21 mouse cellular contexts compared by ENCODE assay signal in the genomic region with DNA sequence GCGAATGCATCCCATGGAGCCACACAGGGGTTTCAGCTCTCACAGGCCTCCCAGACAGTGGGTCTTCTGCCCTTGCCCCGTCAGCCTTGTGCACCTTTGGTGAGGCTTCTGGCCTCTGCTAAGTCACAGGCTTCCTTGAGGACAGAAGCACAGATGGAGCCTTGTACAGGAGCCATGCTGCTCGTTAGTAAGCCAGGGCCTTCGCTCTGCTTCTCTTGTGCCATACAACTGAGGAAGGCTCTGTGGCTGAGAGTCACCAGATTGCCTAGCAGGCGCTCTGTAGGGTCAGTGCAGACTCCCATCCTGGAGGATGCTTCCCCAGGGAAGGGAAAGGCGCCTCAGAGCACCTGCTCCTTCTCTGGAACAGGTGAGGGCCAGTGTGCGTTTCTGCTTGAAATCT. TPM values are rescaled to one million over a fixed set of nuclear protein-coding genes. Genes with fewer than 3 reads are reported as not detected.
DNase-seq lines count a peak whose midpoint lies in the region; ATAC-seq and TF ChIP-seq lines count a peak whose summit lies in the region.
"Had no signal": no experiment of that assay in that cellular context is flagged by ENCODE, and none has a peak within 500 bp of the region (broad histone marks: within the 10 kb centered on the region; RNA-seq: fewer than 3 reads in every experiment).

No protein-coding gene starts in this region.

- no peak overlapping the region for H3K9ac ChIP-seq in heart, adult 2 months (ENCODE audit: low read depth, low read length)
- H3K9ac ChIP-seq in heart, embryonic 11.5 days (ENCODE audit: low read depth, low read length): no peak overlapping the region
- H3K9ac ChIP-seq in midbrain, embryonic 11.5 days (ENCODE audit: low read length): no peak overlapping the region
- H3K9ac ChIP-seq in midbrain, embryonic 15.5 days: no peak overlapping the region
- H3K9ac ChIP-seq in stomach, postnatal 0 days (ENCODE audit: low read length): 0 out of 2 replicates have a peak overlapping the region, but pooled peaks have one; percentile 13
- no peak overlapping the region for H3K9ac ChIP-seq in liver, embryonic 12.5 days
- H3K9ac ChIP-seq: heart, embryonic 12.5 days; limb, embryonic 12.5 days; midbrain, embryonic 12.5 days; neural tube, embryonic 13.5 days had no signal

- H3K27ac ChIP-seq in heart, adult 2 months: peak overlapping the region; percentile 62
- H3K27ac ChIP-seq in heart, embryonic 11.5 days (ENCODE audit: low read depth, low read length): no peak overlapping the region
- no peak overlapping the region for H3K27ac ChIP-seq in midbrain, embryonic 11.5 days (ENCODE audit: low read depth, low read length)
- no peak overlapping the region for H3K27ac ChIP-seq in midbrain, embryonic 15.5 days
- H3K27ac ChIP-seq in stomach, postnatal 0 days (replicated peaks): no peak overlapping the region
- H3K27ac ChIP-seq in liver, embryonic 12.5 days: no peak overlapping the region
- H3K27ac ChIP-seq: limb, embryonic 12.5 days; midbrain, embryonic 12.5 days; neural tube, embryonic 13.5 days had no signal

- H3K4me3 ChIP-seq in heart, adult 2 months: no peak overlapping the region
- H3K4me3 ChIP-seq in heart, embryonic 11.5 days (ENCODE audit: low read depth, low read length): no peak overlapping the region
- H3K4me3 ChIP-seq in midbrain, embryonic 11.5 days (ENCODE audit: low read depth, low read length): no peak overlapping the region
- H3K4me3 ChIP-seq in midbrain, embryonic 15.5 days: no peak overlapping the region
- no peak overlapping the region for H3K4me3 ChIP-seq in stomach, postnatal 0 days (ENCODE audit: low read depth, low read length)
- no peak overlapping the region for H3K4me3 ChIP-seq in liver, embryonic 12.5 days
- H3K4me3 ChIP-seq: heart, embryonic 12.5 days; limb, embryonic 12.5 days; midbrain, embryonic 12.5 days; myocyte; neural tube, embryonic 13.5 days had no signal

- no peaks in the 10 kb centered on the region for H3K36me3 ChIP-seq in heart, adult 2 months (ENCODE audit: control insufficient read depth, insufficient read depth, low read length)
- H3K36me3 ChIP-seq in heart, embryonic 11.5 days (ENCODE audit: control insufficient read depth, insufficient read depth, low read length): peaks cover 9% of the 10 kb centered on the region; the same call in 1 of the 2 replicates
- H3K36me3 ChIP-seq in midbrain, embryonic 11.5 days (ENCODE audit: control insufficient read depth, insufficient read depth, low read length): no peaks in the 10 kb centered on the region; the same call in 1 of the 2 replicates
- peaks cover 29% of the 10 kb centered on the region; the same call in 1 of the 2 replicates for H3K36me3 ChIP-seq in midbrain, embryonic 15.5 days (replicated peaks)
- H3K36me3 ChIP-seq in stomach, postnatal 0 days (ENCODE audit: control insufficient read depth, insufficient read depth, low read length): peaks cover 14% of the 10 kb centered on the region
- H3K36me3 ChIP-seq in liver, embryonic 12.5 days: peaks cover 70% of the 10 kb centered on the region

- 78% methylated on average over 7 of the region's 7 CpGs for WGBS in heart, adult 2 months
- WGBS in heart, embryonic 11.5 days (ENCODE audit: insufficient replicate concordance): 89% methylated on average over 7 of the region's 7 CpGs
- WGBS in midbrain, embryonic 11.5 days: 83% methylated on average over 7 of the region's 7 CpGs
- whole genome bisulfite sequencing in midbrain, embryonic 15.5 days: 78% methylated on average over 7 of the region's 7 CpGs
- 90% methylated on average over 7 of the region's 7 CpGs for WGBS in stomach, postnatal 0 days
- WGBS in liver, embryonic 12.5 days (ENCODE audit: insufficient replicate concordance): 77% methylated on average over 7 of the region's 7 CpGs

- peak; percentile 43 to 46 for DNase-seq in cerebellum, postnatal 25 days
- DNase-seq in heart, adult 2 months: no peak
- DNase-seq in midbrain, embryonic 11.5 days (ENCODE audit: low spot score, missing footprints): peak; percentile 75
- DNase-seq in stomach, postnatal 0 days (ENCODE audit: low spot score): no peak
- DNase-seq: adrenal gland, postnatal 36 days; cerebellum, adult 18-20 months; kidney, postnatal 25 days; lung, adult 18-20 months; lung, postnatal 10 days; thymus, postnatal 14 days had no signal

- no peak overlapping the region for H3K4me2 ChIP-seq in heart, embryonic 11.5 days
- no peak overlapping the region for H3K4me2 ChIP-seq in midbrain, embryonic 11.5 days
- no peak overlapping the region for H3K4me2 ChIP-seq in midbrain, embryonic 15.5 days
- H3K4me2 ChIP-seq in stomach, postnatal 0 days (replicated peaks; ENCODE audit: low read depth): no peak overlapping the region
- no peak overlapping the region for H3K4me2 ChIP-seq in liver, embryonic 12.5 days
- H3K4me2 ChIP-seq: heart, embryonic 12.5 days; limb, embryonic 12.5 days; liver, embryonic 11.5 days; midbrain, embryonic 12.5 days; neural tube, embryonic 13.5 days had no signal

- H3K27me3 ChIP-seq in heart, adult 2 months (ENCODE audit: control insufficient read depth, insufficient read depth, low read length): no peaks in the 10 kb centered on the region
- no peaks in the 10 kb centered on the region for H3K27me3 ChIP-seq in heart, embryonic 11.5 days (ENCODE audit: control insufficient read depth, insufficient read depth, low read length)
- no peaks in the 10 kb centered on the region for H3K27me3 ChIP-seq in midbrain, embryonic 11.5 days (ENCODE audit: control insufficient read depth, insufficient read depth, low read length)
- no peaks in the 10 kb centered on the region for H3K27me3 ChIP-seq in midbrain, embryonic 15.5 days (replicated peaks)
- H3K27me3 ChIP-seq in stomach, postnatal 0 days (ENCODE audit: control insufficient read depth, insufficient read depth, low read length): no peaks in the 10 kb centered on the region
- no peaks in the 10 kb centered on the region for H3K27me3 ChIP-seq in liver, embryonic 12.5 days (replicated peaks)
- H3K27me3 ChIP-seq: heart, embryonic 12.5 days; limb, embryonic 12.5 days; midbrain, embryonic 12.5 days; neural tube, embryonic 13.5 days had no signal

- no peak for TF ChIP-seq CTCF in heart, adult 2 months (IDR thresholded peaks at IDR 0.05)
- TF ChIP-seq CTCF in stomach, postnatal 0 days (IDR thresholded peaks at IDR 0.05; ENCODE audit: low read depth): no peak

- no peak for ATAC-seq in cerebellum, adult (ENCODE audit: insufficient number of reproducible peaks, low FRiP score, low TSS enrichment)
- no peak for ATAC-seq in heart, embryonic 11.5 days (replicated peaks; ENCODE audit: insufficient number of reproducible peaks, low FRiP score, low TSS enrichment)
- ATAC-seq in midbrain, embryonic 11.5 days (ENCODE audit: low FRiP score): no peak
- no peak for ATAC-seq in midbrain, embryonic 15.5 days (replicated peaks)
- ATAC-seq in stomach, postnatal 0 days (ENCODE audit: low FRiP score, low TSS enrichment): no peak
- ATAC-seq in liver, embryonic 12.5 days: no peak
- ATAC-seq: intestine, postnatal 0 days had no signal

- no peak for TF ChIP-seq POLR2A in heart, adult 2 months (IDR thresholded peaks at IDR 0.05; ENCODE audit: insufficient read depth, low read depth, low read length)

- intact Hi-C loops in heart, adult 2 months (cut with DNase I): no loop called here

- TF ChIP-seq EP300 in heart, adult 2 months (IDR thresholded peaks at IDR 0.05; ENCODE audit: insufficient read depth, low read depth, low read length): no peak
- TF ChIP-seq EP300 in stomach, postnatal 0 days (optimal IDR thresholded peaks at IDR 0.05): no peak

- H3K4me1 ChIP-seq in heart, adult 2 months (ENCODE audit: control insufficient read depth, insufficient read depth, low read length): peaks cover 10% of the 10 kb centered on the region
- H3K4me1 ChIP-seq in heart, embryonic 11.5 days (ENCODE audit: control insufficient read depth, insufficient read depth, low read length): no peaks in the 10 kb centered on the region
- no peaks in the 10 kb centered on the region for H3K4me1 ChIP-seq in midbrain, embryonic 11.5 days (ENCODE audit: control insufficient read depth, insufficient read depth, low read length)
- no peaks in the 10 kb centered on the region; the same call in 1 of the 2 replicates for H3K4me1 ChIP-seq in midbrain, embryonic 15.5 days
- H3K4me1 ChIP-seq in stomach, postnatal 0 days (replicated peaks; ENCODE audit: control insufficient read depth, insufficient read depth): no peaks in the 10 kb centered on the region
- peaks cover 6% of the 10 kb centered on the region for H3K4me1 ChIP-seq in liver, embryonic 12.5 days
- H3K4me1 ChIP-seq: limb, embryonic 12.5 days; midbrain, embryonic 12.5 days had no signal

- H3K79me2 ChIP-seq in heart, adult 2 months (replicated peaks; ENCODE audit: control insufficient read depth, insufficient read depth, low read length): no peaks in the 10 kb centered on the region

- no peaks in the 10 kb centered on the region for H3K9me3 ChIP-seq in heart, embryonic 11.5 days (replicated peaks; ENCODE audit: control insufficient read depth, low read length)
- no peaks in the 10 kb centered on the region for H3K9me3 ChIP-seq in midbrain, embryonic 11.5 days (ENCODE audit: control insufficient read depth, low read length)
- no peaks in the 10 kb centered on the region for H3K9me3 ChIP-seq in midbrain, embryonic 15.5 days
- H3K9me3 ChIP-seq in stomach, postnatal 0 days (ENCODE audit: control insufficient read depth, low read length): no peaks in the 10 kb centered on the region
- no peaks in the 10 kb centered on the region for H3K9me3 ChIP-seq in liver, embryonic 12.5 days (replicated peaks)
- H3K9me3 ChIP-seq: heart, embryonic 12.5 days; limb, embryonic 12.5 days; midbrain, embryonic 12.5 days; neural tube, embryonic 13.5 days had no signal

RNA-seq across cellular contexts. Expression of a gene that starts 36.0 kb away (rescaled TPM):
- 10 to 100 TPM; 21.0 to 21.7 TPM for total RNA-seq in heart, adult 2 months (2021)
- 26.5 and 30.2 TPM in 2 replicates for polyA plus RNA-seq in heart, adult 2 months (2012; rRNA removed)
- 48.1 and 49.0 TPM in 2 replicates for polyA plus RNA-seq in heart, embryonic 11.5 days (2014; fragmentation: Nextera tagmentation; extraction: Ambion mirVana)
- 74.2 and 82.8 TPM in 2 replicates for polyA plus RNA-seq in midbrain, embryonic 11.5 days (2014; fragmentation: Nextera tagmentation; extraction: Ambion mirVana)
- polyA plus RNA-seq in midbrain, embryonic 15.5 days (2015; fragmentation: Nextera tagmentation; extraction: Ambion mirVana): 102 and 105 TPM in 2 replicates
- polyA plus RNA-seq in stomach, postnatal 0 days (2015; fragmentation: Nextera tagmentation; extraction: Ambion mirVana): 31.2 and 32.7 TPM in 2 replicates
- polyA plus RNA-seq in liver, embryonic 12.5 days (2016; fragmentation: Nextera tagmentation; extraction: Ambion mirVana): 45.7 and 49.6 TPM in 2 replicates

Comparison
In these comparisons a context has a peak if more than half of its experiments do, and no peak if none do; other contexts are left out.
1. DNase-seq: peak in cerebellum, postnatal 25 days (2 of 2) and midbrain, embryonic 11.5 days (single experiment); none in heart, adult 2 months (0 of 2) and stomach, postnatal 0 days (single experiment).